Mouse (Mus musculus) heart, postnatal 0 days (tissue): Measurements from ENCODE around the gene Gm47995.

Experiments
- CTCF ChIP-seq: IDR thresholded peaks from 2 replicates; pipeline ENCODE4 v1.5.1; 2016; ENCODE audit warnings: antibody characterized with exemption, control low read depth, low read depth
- EP300 ChIP-seq: IDR thresholded peaks from 2 replicates; pipeline ENCODE4 v1.6.1; 2016; ENCODE audit warnings: antibody characterized with exemption, low read depth

DNA sequence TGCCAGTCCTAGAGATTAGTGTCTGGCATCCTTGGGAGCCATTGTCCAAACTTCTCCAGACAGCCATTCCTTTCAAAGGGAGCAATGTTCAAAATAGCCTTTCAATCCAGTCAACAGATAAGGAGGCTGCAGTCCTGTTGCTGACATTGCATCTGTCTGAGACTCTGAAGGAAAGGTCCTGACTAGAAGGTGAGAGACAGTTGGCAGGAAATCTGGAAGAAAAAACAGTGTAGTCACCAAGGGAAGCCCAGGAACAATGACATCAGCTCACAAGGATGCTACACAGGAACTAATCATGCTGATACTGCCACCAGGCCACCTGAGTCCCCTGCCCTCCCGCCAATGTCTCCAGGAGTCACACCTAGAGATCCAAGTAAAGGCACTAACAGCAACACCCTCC is 25.1 kb downstream of the Gm47995 start:
- TF ChIP-seq CTCF (no peak), EP300 (no peak)
